Mouse (Mus musculus) kidney, postnatal 36 days (tissue): Measurements from ENCODE around the gene Ptprm.
"Not testable (repeated sequence)": the region's sequence is repeated elsewhere in the genome, so short reads cannot be mapped to it uniquely, and the experiment has no call there.

Source experiments
- DNase-seq, 2 experiments: peaks; one replicate each; pipeline ENCODE4 v3.0.0; 2021 to 2022; ENCODE audit warnings: mixed read lengths in 2 of 2

Gene Ptprm

GRCm38 (mm10) chr17:66858757-66859156 lies 495.5 kb downstream of the Ptprm start:
- DNase-seq, result no peak

GRCm38 (mm10) chr17:66852496-66852895 lies 501.8 kb downstream of the Ptprm start:
- no peak for DNase-seq

GRCm38 (mm10) chr17:66847011-66847410 lies 507.2 kb downstream of the Ptprm start:
- not testable (repeated sequence) for DNase-seq

- no peak for DNase-seq
Observed at GRCm38 (mm10) chr17:66822347-66822746, 531.9 kb downstream of the Ptprm start.

GRCm38 (mm10) chr17:66817380-66817779 lies 536.9 kb downstream of the Ptprm start:
- no peak for DNase-seq

GRCm38 (mm10) chr17:66815921-66816320 lies 538.3 kb downstream of the Ptprm start:
- DNase-seq, result no peak

- no peak for DNase-seq
Observed at GRCm38 (mm10) chr17:66813786-66814185, 540.5 kb downstream of the Ptprm start.

GRCm38 (mm10) chr17:66813346-66813745 lies 540.9 kb downstream of the Ptprm start:
- DNase-seq, result no peak

- DNase-seq, result no peak
Observed at GRCm38 (mm10) chr17:66809786-66810185, 544.5 kb downstream of the Ptprm start.

GRCm38 (mm10) chr17:66808186-66808585 lies 546.1 kb downstream of the Ptprm start:
- no peak for DNase-seq

- DNase-seq, result no peak
Observed at GRCm38 (mm10) chr17:66801831-66802687, 552.2 kb downstream of the Ptprm start.

- no peak for DNase-seq
Observed at GRCm38 (mm10) chr17:66800231-66800630, 554.0 kb downstream of the Ptprm start.

- no peak for DNase-seq
Observed at GRCm38 (mm10) chr17:66786166-66786565, 568.1 kb downstream of the Ptprm start.

- no peak for DNase-seq
Observed at GRCm38 (mm10) chr17:66785586-66785985, 568.7 kb downstream of the Ptprm start.

GRCm38 (mm10) chr17:66783601-66784000 lies 570.7 kb downstream of the Ptprm start:
- DNase-seq, result no peak

- no peak for DNase-seq
Observed at GRCm38 (mm10) chr17:66783075-66783492, 571.2 kb downstream of the Ptprm start.

- no peak for DNase-seq
Observed at GRCm38 (mm10) chr17:66781910-66782309, 572.3 kb downstream of the Ptprm start.

GRCm38 (mm10) chr17:66779026-66779425 lies 575.2 kb downstream of the Ptprm start:
- no peak for DNase-seq

GRCm38 (mm10) chr17:66769365-66770363 lies 584.6 kb downstream of the Ptprm start:
- no peak for DNase-seq

GRCm38 (mm10) chr17:66768689-66769275 lies 585.5 kb downstream of the Ptprm start:
- no peak for DNase-seq

GRCm38 (mm10) chr17:66766166-66766565 lies 588.1 kb downstream of the Ptprm start:
- no peak for DNase-seq

GRCm38 (mm10) chr17:66764435-66764834 lies 589.8 kb downstream of the Ptprm start:
- no peak for DNase-seq

- DNase-seq, result no peak
Observed at GRCm38 (mm10) chr17:66762716-66763115, 591.5 kb downstream of the Ptprm start.
